Mouse (Mus musculus) stomach, embryonic 16.5 days (tissue): ENCODE measurements around the gene Il2ra. TPM values are rescaled to one million over a fixed set of nuclear protein-coding genes. Genes with fewer than 3 reads are reported as not detected.

ENCODE experiments used
- ATAC-seq: fragments of 200-750 bp; cut with Nextera tagmentation; 2 replicates; pipeline ENCODE4 v1.8.0; 2017; ENCODE audit warnings: moderate number of reproducible peaks, moderate TSS enrichment; ENCODE audit not compliant: insufficient read depth, low FRiP score
- H3K27ac ChIP-seq: fragments of 300-500 bp; sonication (generic); 2 replicates; pipeline ENCODE4 v1.5.1; 2014; ENCODE audit warnings: low read length
- H3K27me3 ChIP-seq: fragments of 300-500 bp; sonication (generic); 2 replicates; pipeline ENCODE4 v1.6.1; 2014; ENCODE audit warnings: low read length, control low read depth, mixed read lengths; ENCODE audit not compliant: control insufficient read depth, insufficient read depth
- H3K36me3 ChIP-seq: fragments of 300-500 bp; sonication (generic); 2 replicates; pipeline ENCODE4 v1.6.1; 2014; ENCODE audit warnings: low read length; ENCODE audit not compliant: control insufficient read depth, insufficient read depth
- H3K4me1 ChIP-seq: fragments of 300-500 bp; sonication (generic); 2 replicates; pipeline ENCODE4 v1.6.1; 2014; ENCODE audit warnings: low read length, control low read depth, mixed read lengths; ENCODE audit not compliant: control insufficient read depth, insufficient read depth
- H3K4me2 ChIP-seq: fragments of 300-500 bp; sonication (generic); 2 replicates; pipeline ENCODE4 v1.6.1; 2014; ENCODE audit warnings: low read depth, low read length, mixed read lengths
- H3K4me3 ChIP-seq: fragments of 300-500 bp; sonication (generic); replicated peaks from 2 replicates; pipeline ENCODE4 v1.5.1; 2014; ENCODE audit warnings: mild to moderate bottlenecking, low read length
- H3K9ac ChIP-seq: fragments of 300-500 bp; sonication (generic); 2 replicates; pipeline ENCODE4 v1.6.1; 2014; ENCODE audit warnings: low read length
- H3K9me3 ChIP-seq: fragments of 300-500 bp; sonication (generic); replicated peaks from 2 replicates; pipeline ENCODE4 v1.6.1; 2016; ENCODE audit warnings: low read length, control low read depth; ENCODE audit not compliant: control insufficient read depth
- WGBS: fragments of 180-500 bp; shearing (Covaris S2); extraction: QIAGEN DNeasy Blood & Tissue Kit; methylation state at CpG from one replicate; pipeline ENCODE4 v1.1.7; 2014; 5-methylcytosine and 5-hydroxymethylcytosine counted together
- polyA plus RNA-seq: library from polyadenylated mRNA; unstranded; fragments of >200 nt; fragmentation: Nextera tagmentation; extraction: Ambion mirVana; gene quantifications from 2 replicates; pipeline ENCODE4 v1.2.1, GENCODE M21; 2015

Gene Il2ra
- polyA plus RNA-seq, 1 experiment from 2014 or later = not detected

DNA sequence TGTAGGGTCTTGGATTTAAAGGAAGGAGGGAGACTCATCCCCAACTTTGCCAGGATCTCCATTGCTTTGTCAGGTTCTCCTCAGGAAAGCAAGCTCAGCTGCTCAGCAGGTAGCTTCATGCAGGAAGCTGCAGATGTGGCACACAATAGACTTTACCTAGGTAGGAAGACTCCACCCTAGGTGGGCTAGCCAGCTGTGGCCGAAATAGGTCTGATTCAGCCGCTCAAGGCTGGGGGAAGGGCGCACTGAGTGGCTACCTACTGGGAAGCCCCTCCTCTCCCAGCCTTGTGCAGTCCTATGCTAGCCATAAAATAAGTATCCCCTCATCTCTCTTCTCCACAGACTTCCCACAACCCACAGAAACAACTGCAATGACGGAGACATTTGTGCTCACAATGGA is 40.1 kb downstream of the Il2ra start:
- H3K27ac ChIP-seq = no peak overlapping the region
- no peaks in the 10 kb centered on the region for H3K27me3 ChIP-seq
- H3K9ac ChIP-seq = no peak overlapping the region
- no peaks in the 10 kb centered on the region for H3K36me3 ChIP-seq
- H3K4me2 ChIP-seq = no peak overlapping the region
- WGBS = 58% methylated on average over 4 of the region's 4 CpGs
- H3K4me3 ChIP-seq = no peak overlapping the region
- no peaks in the 10 kb centered on the region for H3K4me1 ChIP-seq
- ATAC-seq = no peak
- no peaks in the 10 kb centered on the region for H3K9me3 ChIP-seq

GRCm38 (mm10) chr2:11686512-11686911 is 43.9 kb downstream of the Il2ra start:
- 70% methylated on average over 4 of the region's 4 CpGs for WGBS
- no peaks in the 10 kb centered on the region for H3K9me3 ChIP-seq
- no peak overlapping the region for H3K4me3 ChIP-seq
- H3K4me1 ChIP-seq = no peaks in the 10 kb centered on the region
- H3K4me2 ChIP-seq = no peak overlapping the region
- no peak overlapping the region for H3K27ac ChIP-seq
- ATAC-seq = no peak
- H3K27me3 ChIP-seq = no peaks in the 10 kb centered on the region
- no peak overlapping the region for H3K9ac ChIP-seq
- no peaks in the 10 kb centered on the region for H3K36me3 ChIP-seq

DNA sequence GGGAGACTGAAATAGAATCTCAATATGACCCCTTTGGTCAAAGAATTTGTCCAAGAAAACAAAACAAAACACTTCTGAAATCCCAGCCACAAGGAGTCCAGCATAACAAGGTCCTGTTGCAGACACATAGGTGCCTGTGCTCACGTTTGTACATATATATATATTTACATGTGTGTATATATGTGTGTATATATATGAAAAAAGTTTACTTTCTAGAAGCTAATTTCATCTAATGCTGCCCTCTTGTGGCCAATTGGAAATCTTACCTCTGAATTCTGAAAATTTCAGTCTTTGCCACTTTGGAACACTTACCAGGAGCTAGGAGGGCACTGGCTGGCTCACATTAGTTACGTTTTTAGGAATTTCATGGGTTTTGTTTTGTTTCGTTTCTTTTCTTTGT is 44.8 kb downstream of the Il2ra start:
- H3K9ac ChIP-seq = no peak overlapping the region
- no peak for ATAC-seq
- H3K4me3 ChIP-seq = no peak overlapping the region
- no peaks in the 10 kb centered on the region for H3K4me1 ChIP-seq
- no peaks in the 10 kb centered on the region for H3K27me3 ChIP-seq
- H3K4me2 ChIP-seq = no peak overlapping the region
- H3K9me3 ChIP-seq = no peaks in the 10 kb centered on the region
- no peak overlapping the region for H3K27ac ChIP-seq
- H3K36me3 ChIP-seq = no peaks in the 10 kb centered on the region
- whole genome bisulfite sequencing = 16% methylated on average over 3 of the region's 3 CpGs

DNA sequence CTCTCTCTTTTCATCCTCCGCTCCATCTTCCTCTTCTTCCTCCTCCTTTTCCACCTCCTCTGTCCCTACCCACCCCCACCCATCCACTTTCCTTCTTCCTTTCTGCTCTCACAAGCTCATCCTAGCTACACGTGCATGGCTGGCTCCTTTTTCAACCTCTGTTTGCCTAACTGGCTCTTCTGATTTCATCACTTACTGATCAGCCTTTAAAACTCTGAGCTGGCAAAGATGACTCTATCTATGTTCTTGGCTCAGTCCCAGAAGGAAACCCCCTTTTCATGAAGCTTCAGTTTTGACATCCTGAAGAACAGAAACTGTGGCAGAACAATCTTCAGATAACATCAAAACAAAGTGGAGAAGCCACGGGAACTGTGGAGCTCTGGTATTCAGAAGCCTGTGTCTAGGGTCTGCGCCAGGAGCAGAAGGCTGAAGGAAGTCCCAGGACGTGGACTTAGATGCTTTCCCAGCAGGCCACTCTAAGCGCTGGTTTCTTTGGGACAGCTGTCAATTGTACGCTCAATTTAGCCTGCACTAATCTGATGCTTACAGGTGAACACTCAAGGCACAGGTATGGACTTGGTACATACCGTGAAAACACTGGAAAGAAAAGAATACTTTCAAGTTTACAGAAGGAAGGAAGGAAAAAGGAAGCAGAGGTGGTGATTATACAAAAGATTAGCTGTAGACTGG is 47.7 kb downstream of the Il2ra start:
- no peaks in the 10 kb centered on the region for H3K9me3 ChIP-seq
- H3K4me2 ChIP-seq = no peak overlapping the region
- WGBS = 64% methylated on average over 8 of the region's 8 CpGs
- H3K9ac ChIP-seq = no peak overlapping the region
- no peak overlapping the region for H3K27ac ChIP-seq
- no peaks in the 10 kb centered on the region for H3K36me3 ChIP-seq
- no peak for ATAC-seq
- H3K4me3 ChIP-seq = no peak overlapping the region
- no peaks in the 10 kb centered on the region for H3K4me1 ChIP-seq
- no peaks in the 10 kb centered on the region for H3K27me3 ChIP-seq

DNA sequence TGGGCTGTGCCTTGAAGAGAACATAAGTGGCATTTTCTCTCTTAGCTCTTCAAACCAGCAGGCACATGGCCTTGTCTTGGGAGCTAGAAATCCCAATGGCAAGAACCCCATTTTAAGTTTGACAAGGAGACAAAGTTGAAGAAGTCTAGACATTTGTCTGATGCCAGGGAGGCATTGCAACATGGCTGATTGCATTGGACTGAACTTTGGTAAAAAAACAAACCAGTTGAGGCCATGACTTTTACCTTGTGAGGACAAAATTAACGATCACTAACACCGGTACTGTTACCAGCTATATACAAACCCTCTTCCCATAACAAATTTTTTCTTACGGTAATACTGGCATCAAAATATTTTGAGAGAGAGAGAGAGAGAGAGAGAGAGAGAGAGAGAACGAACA is 50.7 kb downstream of the Il2ra start:
- Histone ChIP-seq H3K9ac (no peak overlapping the region), H3K4me1 (no peaks in the 10 kb centered on the region), H3K4me3 (no peak overlapping the region), H3K9me3 (no peaks in the 10 kb centered on the region), H3K36me3 (no peaks in the 10 kb centered on the region), H3K4me2 (no peak overlapping the region), H3K27me3 (no peaks in the 10 kb centered on the region), H3K27ac (no peak overlapping the region)
- ATAC-seq = no peak
- WGBS = 90% methylated on average over 4 of the region's 4 CpGs

DNA sequence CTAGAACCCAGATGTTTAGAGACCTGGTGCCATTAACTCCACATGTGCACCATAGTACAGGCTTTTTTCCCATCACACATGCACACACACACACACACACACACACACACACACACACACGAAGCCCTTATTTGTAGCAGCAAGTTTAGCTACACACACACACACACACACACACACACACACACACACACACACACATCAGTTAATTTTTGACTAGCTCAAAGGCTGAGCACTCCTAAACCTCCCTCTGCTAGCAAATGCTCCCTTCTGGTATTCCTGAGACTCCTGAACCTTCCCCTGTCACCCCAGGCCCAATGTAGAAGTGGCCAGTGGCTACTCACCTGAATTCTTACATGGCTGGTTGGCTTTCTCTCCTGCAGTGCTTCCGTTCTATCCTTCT is 51.5 kb downstream of the Il2ra start:
- H3K9me3 ChIP-seq = no peaks in the 10 kb centered on the region
- 59% methylated on average over 2 of the region's 2 CpGs for WGBS
- no peak overlapping the region for H3K27ac ChIP-seq
- no peak overlapping the region for H3K4me2 ChIP-seq
- no peaks in the 10 kb centered on the region for H3K27me3 ChIP-seq
- H3K4me3 ChIP-seq = no peak overlapping the region
- no peaks in the 10 kb centered on the region for H3K4me1 ChIP-seq
- H3K9ac ChIP-seq = no peak overlapping the region
- no peak for ATAC-seq
- H3K36me3 ChIP-seq = no peaks in the 10 kb centered on the region

DNA sequence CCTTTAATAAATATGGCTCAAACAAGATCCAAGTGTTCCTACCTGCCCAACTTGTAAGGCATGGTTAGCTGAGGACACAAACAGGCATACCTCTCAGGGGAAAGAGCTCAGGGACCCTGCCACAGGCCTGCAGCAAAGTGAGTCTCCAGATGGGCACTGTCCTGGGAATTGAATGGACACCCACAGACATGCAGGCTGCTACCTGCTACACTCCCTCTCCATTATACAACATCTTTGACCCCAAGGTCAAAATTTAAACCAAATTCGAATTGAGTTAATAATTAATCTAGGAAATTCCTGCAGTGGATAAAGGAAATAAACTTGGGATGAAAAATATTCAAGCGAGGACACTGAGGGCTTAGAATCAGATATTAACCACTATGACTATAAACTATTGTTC is 53.3 kb downstream of the Il2ra start:
- no peak for ATAC-seq
- H3K27me3 ChIP-seq = no peaks in the 10 kb centered on the region
- H3K4me3 ChIP-seq = no peak overlapping the region
- WGBS = 58% methylated on average over 2 of the region's 2 CpGs
- no peak overlapping the region for H3K27ac ChIP-seq
- no peaks in the 10 kb centered on the region for H3K4me1 ChIP-seq
- no peaks in the 10 kb centered on the region for H3K36me3 ChIP-seq
- no peaks in the 10 kb centered on the region for H3K9me3 ChIP-seq
- no peak overlapping the region for H3K4me2 ChIP-seq
- no peak overlapping the region for H3K9ac ChIP-seq

DNA sequence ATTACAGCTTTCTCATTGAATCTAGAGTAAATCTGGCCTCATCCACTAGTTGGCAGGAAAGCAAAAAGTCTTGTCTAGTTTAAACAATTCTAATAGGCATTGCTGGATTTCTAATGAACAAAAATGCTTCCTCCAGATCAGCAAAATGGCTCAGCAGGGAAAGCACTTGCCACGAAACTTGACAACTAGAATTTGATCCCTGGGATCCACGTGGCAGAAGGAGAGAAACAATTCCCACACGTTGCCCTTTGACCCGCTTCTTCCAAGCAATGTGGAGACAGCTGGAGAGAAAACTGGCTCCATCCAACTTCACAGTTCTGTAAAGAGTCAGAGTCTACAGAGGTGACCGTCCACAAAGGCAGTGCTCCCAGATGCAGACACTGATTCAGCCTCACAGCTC is 56.4 kb downstream of the Il2ra start:
- Histone ChIP-seq H3K9me3 (no peaks in the 10 kb centered on the region), H3K9ac (no peak overlapping the region), H3K4me1 (no peaks in the 10 kb centered on the region), H3K4me3 (no peak overlapping the region), H3K27me3 (no peaks in the 10 kb centered on the region), H3K4me2 (no peak overlapping the region), H3K27ac (no peak overlapping the region), H3K36me3 (no peaks in the 10 kb centered on the region)
- ATAC-seq = no peak
- 49% methylated on average over 5 of the region's 5 CpGs for WGBS

DNA sequence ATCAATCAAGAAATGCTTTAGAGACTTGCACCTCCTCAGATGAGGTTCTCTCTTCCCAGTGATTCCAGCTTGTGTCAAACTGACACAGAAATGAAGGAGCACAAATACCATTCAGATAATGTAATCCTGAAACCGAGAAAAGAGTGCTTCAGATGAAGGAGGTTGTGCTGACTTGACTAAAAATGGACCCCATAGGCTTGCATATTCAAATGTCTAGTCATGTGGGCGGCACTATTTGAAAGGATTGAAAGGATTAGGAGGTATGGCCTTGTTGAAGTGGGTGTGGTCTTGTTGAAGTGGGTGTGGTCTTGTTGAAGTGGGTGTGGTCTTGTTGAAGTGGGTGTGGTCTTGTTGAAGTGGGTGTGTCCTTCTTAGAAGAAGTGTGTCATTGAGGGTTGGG is 57.3 kb downstream of the Il2ra start:
- H3K36me3 ChIP-seq = no peaks in the 10 kb centered on the region

More for the DNA sequence above, 57.3 kb downstream of the Il2ra start:
- Histone ChIP-seq H3K4me2 (no peak overlapping the region), H3K4me3 (no peak overlapping the region), H3K4me1 (no peaks in the 10 kb centered on the region), H3K27me3 (no peaks in the 10 kb centered on the region), H3K9ac (no peak overlapping the region), H3K27ac (no peak overlapping the region), H3K9me3 (no peaks in the 10 kb centered on the region)
- ATAC-seq = no peak
- WGBS = 83% methylated on average over 2 of the region's 2 CpGs
